In genomic region chr12:65065241-65065640, GRCm38 (mm10) we compare ENCODE assay signal across 18 mouse cellular contexts. TPM values are rescaled to one million over a fixed set of nuclear protein-coding genes. Genes with fewer than 3 reads are reported as not detected.
DNase-seq lines count a peak whose midpoint lies in the region; ATAC-seq and TF ChIP-seq lines count a peak whose summit lies in the region.
"Had no signal": no experiment of that assay in that cellular context is flagged by ENCODE, and none has a peak within 500 bp of the region (broad histone marks: within the 10 kb centered on the region; RNA-seq: fewer than 3 reads in every experiment).

No protein-coding gene starts in this region.

- peak; percentile 30 for DNase-seq in thymus, adult 2 months
- no peak for DNase-seq in thymus, adult 18-20 months
- DNase-seq in NIH3T3 (ENCODE audit: low read depth), result peak; percentile 44
- DNase-seq in thymus, postnatal 4 days, result peak; percentile 17
- no peak for DNase-seq in cerebellum, postnatal 25 days
- no peak for DNase-seq in frontal cortex, postnatal 25 days (ENCODE audit: low spot score in 2 of 2)
- DNase-seq in kidney, adult 9 months, result no peak
- DNase-seq: cerebellum, adult 2 months; gastrocnemius, postnatal 25 days; kidney, adult 8-10 months; lung, embryonic 14.5 days; right cerebral cortex, postnatal 4 days had no signal

- H3K27me3 ChIP-seq in thymus, adult 2 months (ENCODE audit: control insufficient read depth, insufficient read depth, low read length), result no peaks in the 10 kb centered on the region
- H3K27me3 ChIP-seq: heart, embryonic 13.5 days; limb, embryonic 15.5 days had no signal

- ATAC-seq in megakaryocyte-erythroid progenitor cell, adult 5-6 weeks (replicated peaks; ENCODE audit: low FRiP score, low TSS enrichment, poor library complexity, severe bottlenecking), result peak; percentile 30

- 0 out of 2 replicates have a peak overlapping the region, but pooled peaks have one; percentile 36 for H3K27ac ChIP-seq in thymus, adult 2 months (ENCODE audit: control insufficient read depth, insufficient read depth, low read length)
- H3K27ac ChIP-seq: embryonic facial prominence, embryonic 10.5 days; heart, embryonic 13.5 days; hindbrain, embryonic 14.5 days; limb, embryonic 15.5 days had no signal

- TF ChIP-seq CTCF in thymus, adult 2 months (IDR thresholded peaks at IDR 0.05; ENCODE audit: borderline replicate concordance, control insufficient read depth, extremely low read depth, insufficient read depth, low read length, poor library complexity), result no peak

- H3K4me1 ChIP-seq in thymus, adult 2 months (replicated peaks; ENCODE audit: control insufficient read depth, insufficient read depth, low read length), result peaks cover 5% of the 10 kb centered on the region
- H3K4me1 ChIP-seq: embryonic facial prominence, embryonic 10.5 days; limb, embryonic 15.5 days had no signal

- 3% methylated on average over 2 of the region's 2 CpGs for WGBS in thymus, adult 2 months

- H3K36me3 ChIP-seq in thymus, adult 2 months (ENCODE audit: control insufficient read depth, insufficient read depth, low read length), result peaks cover 40% of the 10 kb centered on the region

- TF ChIP-seq POLR2A in thymus, adult 2 months (IDR thresholded peaks at IDR 0.05; ENCODE audit: control insufficient read depth, extremely low read depth, insufficient read depth, low read length, poor library complexity), result no peak

- H3K4me3 ChIP-seq in thymus, adult 2 months (ENCODE audit: control insufficient read depth, insufficient read depth, low read length), result no peak overlapping the region
- H3K4me3 ChIP-seq: embryonic facial prominence, embryonic 10.5 days; heart, embryonic 13.5 days; limb, embryonic 15.5 days; myocyte had no signal

RNA-seq across cellular contexts. Expression of gene Fkbp3, which starts 8.6 kb away (rescaled TPM):
- 42.7 and 49.9 TPM in 2 replicates for polyA plus RNA-seq in thymus, adult 2 months (2012; rRNA removed)
- 165 and 170 TPM in 2 replicates for total RNA-seq in megakaryocyte-erythroid progenitor cell, adult 5-6 weeks (2014; fragmentation: Nextera tagmentation)
- total RNA-seq in megakaryocyte-erythroid progenitor cell, adult 5-6 weeks (2017), result 256 and 286 TPM in 2 replicates

RNA-seq across cellular contexts. Expression of gene Fancm, which starts 10.2 kb away (rescaled TPM):
- 4.3 and 6.6 TPM in 2 replicates for polyA plus RNA-seq in thymus, adult 2 months (2012; rRNA removed)
- 24.0 and 32.7 TPM in 2 replicates for total RNA-seq in megakaryocyte-erythroid progenitor cell, adult 5-6 weeks (2014; fragmentation: Nextera tagmentation)
- total RNA-seq in megakaryocyte-erythroid progenitor cell, adult 5-6 weeks (2017), result 31.4 and 66.6 TPM in 2 replicates

RNA-seq across cellular contexts. Expression of gene Prpf39, which starts 29.1 kb away (rescaled TPM):
- polyA plus RNA-seq in thymus, adult 2 months (2012; rRNA removed), result 15.7 and 18.7 TPM in 2 replicates
- 69.3 and 74.3 TPM in 2 replicates for total RNA-seq in megakaryocyte-erythroid progenitor cell, adult 5-6 weeks (2014; fragmentation: Nextera tagmentation)
- total RNA-seq in megakaryocyte-erythroid progenitor cell, adult 5-6 weeks (2017), result 85.1 and 98.6 TPM in 2 replicates

Comparison
In these comparisons a context has a peak if more than half of its experiments do, and no peak if none do; other contexts are left out.
1. DNase-seq: peak in thymus, adult 2 months (single experiment), NIH3T3 (single experiment) and thymus, postnatal 4 days (single experiment); none in thymus, adult 18-20 months (0 of 2), cerebellum, postnatal 25 days (0 of 2), frontal cortex, postnatal 25 days (0 of 2) and kidney, adult 9 months (single experiment).